Mouse (Mus musculus): ENCODE data around the gene Prr15l.

Prr15l gene

GRCm38 (mm10) chr11:96928088-96928487 lies at the start of gene Prr15l:
TSS of gene Prr15l (plus strand) at chr11:96928104.
- DNase-seq: no peak

- DNase-seq: no peak
These were observed 49.2 kb upstream of the Prr15l start for GRCm38 (mm10) chr11:96878715-96879114.

- DNase-seq: no peak
These were observed 48.5 kb upstream of the Prr15l start for GRCm38 (mm10) chr11:96879359-96879758.

- DNase-seq: no peak
These were observed 47.6 kb upstream of the Prr15l start for GRCm38 (mm10) chr11:96880296-96880695.

GRCm38 (mm10) chr11:96885901-96886340 lies 42.0 kb upstream of the Prr15l start:
- no peak for DNase-seq

- no peak for DNase-seq
These were observed 40.9 kb upstream of the Prr15l start for GRCm38 (mm10) chr11:96886942-96887546.

GRCm38 (mm10) chr11:96891784-96892527 lies 35.9 kb upstream of the Prr15l start:
- no peak for DNase-seq

- DNase-seq: no peak
These were observed 34.6 kb upstream of the Prr15l start for GRCm38 (mm10) chr11:96893203-96893842.

GRCm38 (mm10) chr11:96895886-96896285 lies 32.0 kb upstream of the Prr15l start:
- no peak for DNase-seq

- DNase-seq: no peak
These were observed 28.2 kb upstream of the Prr15l start for GRCm38 (mm10) chr11:96899449-96900306.

- no peak for DNase-seq
These were observed 26.6 kb upstream of the Prr15l start for GRCm38 (mm10) chr11:96901332-96901731.

- peak; percentile 32 for DNase-seq
These were observed 25.0 kb upstream of the Prr15l start for GRCm38 (mm10) chr11:96902639-96903635.

- DNase-seq: peak; percentile 20
These were observed 21.3 kb upstream of the Prr15l start for GRCm38 (mm10) chr11:96906431-96907161.

- no peak for DNase-seq
These were observed 19.3 kb upstream of the Prr15l start for GRCm38 (mm10) chr11:96908594-96908993.

- DNase-seq: peak; percentile 89
These were observed 17.9 kb upstream of the Prr15l start for GRCm38 (mm10) chr11:96910003-96910402.

GRCm38 (mm10) chr11:96912682-96913081 lies 15.2 kb upstream of the Prr15l start:
- DNase-seq: no peak

- DNase-seq: peak; percentile 100
These were observed 11.6 kb upstream of the Prr15l start, which contains the start of gene Cdk5rap3 for GRCm38 (mm10) chr11:96916044-96916884. TSS of gene Cdk5rap3 (minus strand) at chr11:96916496.

- DNase-seq: no peak
These were observed 11.0 kb upstream of the Prr15l start for GRCm38 (mm10) chr11:96916885-96917396.

GRCm38 (mm10) chr11:96917415-96917814 lies 10.5 kb upstream of the Prr15l start:
- peak; percentile 43 for DNase-seq

- DNase-seq: no peak
These were observed 8.9 kb upstream of the Prr15l start for GRCm38 (mm10) chr11:96919003-96919402.

All from cerebellum, adult 9-10 months (tissue).